Comparison of ENCODE assay signal across 25 mouse cellular contexts in genomic region chr14:7938809-7939784, GRCm38 (mm10). TPM values are rescaled to one million over a fixed set of nuclear protein-coding genes. Genes with fewer than 3 reads are reported as not detected.
DNase-seq lines count a peak whose midpoint lies in the region; ATAC-seq and TF ChIP-seq lines count a peak whose summit lies in the region.
"Had no signal": no experiment of that assay in that cellular context is flagged by ENCODE, and none has a peak within 500 bp of the region (broad histone marks: within the 10 kb centered on the region; RNA-seq: fewer than 3 reads in every experiment).

No protein-coding gene starts in this region.

- H3K4me1 ChIP-seq in hindbrain, postnatal 0 days (ENCODE audit: insufficient read depth, low read length): peaks cover 5% of the 10 kb centered on the region; the same call in 1 of the 2 replicates
- no peaks in the 10 kb centered on the region for H3K4me1 ChIP-seq in hindbrain, embryonic 11.5 days (replicated peaks; ENCODE audit: control insufficient read depth, insufficient read depth, low read length)
- H3K4me1 ChIP-seq in small intestine, adult 2 months (ENCODE audit: control insufficient read depth, insufficient read depth, insufficient read length, low read length): peaks cover 29% of the 10 kb centered on the region

- no peak overlapping the region for H3K9ac ChIP-seq in hindbrain, postnatal 0 days (replicated peaks; ENCODE audit: low read length)
- no peak overlapping the region for H3K9ac ChIP-seq in hindbrain, embryonic 11.5 days (ENCODE audit: low read depth, low read length)
- H3K9ac ChIP-seq: heart, embryonic 15.5 days; liver, embryonic 15.5 days; midbrain, embryonic 13.5 days had no signal

- H3K4me3 ChIP-seq in hindbrain, postnatal 0 days (ENCODE audit: low read length): no peak overlapping the region
- H3K4me3 ChIP-seq in hindbrain, embryonic 11.5 days (ENCODE audit: low read depth, low read length): no peak overlapping the region
- no peak overlapping the region for H3K4me3 ChIP-seq in layer of hippocampus, adult 2 months
- H3K4me3 ChIP-seq in small intestine, adult 2 months (ENCODE audit: low read depth, low read length): no peak overlapping the region
- H3K4me3 ChIP-seq: forebrain, embryonic 10.5 days; heart, adult 2 months; heart, embryonic 15.5 days; liver, embryonic 15.5 days; midbrain, embryonic 13.5 days had no signal

- H3K9me3 ChIP-seq in hindbrain, postnatal 0 days (ENCODE audit: low read length): no peaks in the 10 kb centered on the region
- H3K9me3 ChIP-seq in hindbrain, embryonic 11.5 days (ENCODE audit: control insufficient read depth, low read length): no peaks in the 10 kb centered on the region
- H3K9me3 ChIP-seq: forebrain, embryonic 10.5 days; heart, embryonic 15.5 days; liver, embryonic 15.5 days; midbrain, embryonic 13.5 days had no signal

- ATAC-seq in hindbrain, postnatal 0 days: no peak
- ATAC-seq in hindbrain, embryonic 11.5 days (ENCODE audit: low FRiP score): no peak
- ATAC-seq: activated CD4-positive, CD25-positive, alpha-beta regulatory T cell, adult 4 months; lung, postnatal 0 days; midbrain, embryonic 13.5 days; Patski had no signal

- TF ChIP-seq POLR2A in small intestine, adult 2 months (IDR thresholded peaks at IDR 0.05; ENCODE audit: low read depth, low read length): no peak

- DNase-seq in hindbrain, postnatal 0 days (ENCODE audit: low spot score): peak; percentile 36
- no peak for DNase-seq in hindbrain, embryonic 11.5 days (ENCODE audit: low spot score)
- peak in 1 of 2 experiments; percentile 32 for DNase-seq in layer of hippocampus, adult 2 months (ENCODE audit: low spot score in 2 of 2)
- no peak for DNase-seq in layer of hippocampus, adult 9-11 months
- DNase-seq in right cerebral cortex, postnatal 4 days: peak; percentile 22
- no peak for DNase-seq in right cerebral cortex, adult 18-20 months
- DNase-seq in retina, postnatal 1 day: no peak
- DNase-seq: adrenal gland, postnatal 36 days; gastrocnemius, postnatal 10 days; heart, adult 2 months; right cerebral cortex, postnatal 14 days; thymus, postnatal 25 days had no signal

- no peak overlapping the region for H3K4me2 ChIP-seq in hindbrain, postnatal 0 days (ENCODE audit: low read depth, low read length)
- H3K4me2 ChIP-seq in hindbrain, embryonic 11.5 days (replicated peaks; ENCODE audit: low read depth, low read length): no peak overlapping the region
- H3K4me2 ChIP-seq: heart, embryonic 15.5 days; liver, embryonic 15.5 days; midbrain, embryonic 13.5 days had no signal

- no peaks in the 10 kb centered on the region for H3K27me3 ChIP-seq in hindbrain, postnatal 0 days (ENCODE audit: insufficient read depth, low read length)
- no peaks in the 10 kb centered on the region for H3K27me3 ChIP-seq in hindbrain, embryonic 11.5 days (ENCODE audit: control insufficient read depth, insufficient read depth, low read length)
- no peaks in the 10 kb centered on the region for H3K27me3 ChIP-seq in small intestine, adult 2 months (ENCODE audit: control insufficient read depth, insufficient read depth, low read length)
- H3K27me3 ChIP-seq: heart, embryonic 15.5 days; liver, embryonic 15.5 days; midbrain, embryonic 13.5 days; Patski had no signal

- WGBS in hindbrain, postnatal 0 days: 72% methylated on average over 19 of the region's 19 CpGs
- 95% methylated on average over 19 of the region's 19 CpGs for WGBS in hindbrain, embryonic 11.5 days
- 31% methylated on average over 19 of the region's 19 CpGs for WGBS in small intestine, adult 2 months

- no peak overlapping the region; the same call in 1 of the 2 replicates for H3K27ac ChIP-seq in hindbrain, postnatal 0 days
- H3K27ac ChIP-seq in hindbrain, embryonic 11.5 days (ENCODE audit: low read depth, low read length): no peak overlapping the region
- H3K27ac ChIP-seq in layer of hippocampus, adult 2 months: peak overlapping the region; percentile 2; the same call in 1 of the 2 replicates
- H3K27ac ChIP-seq in small intestine, adult 2 months (ENCODE audit: insufficient read depth, low read depth, low read length): peak overlapping the region; percentile 33; the same call in 1 of the 2 replicates
- H3K27ac ChIP-seq: forebrain, embryonic 10.5 days; heart, adult 2 months; heart, embryonic 15.5 days; liver, embryonic 15.5 days; midbrain, embryonic 13.5 days had no signal

- no peak for TF ChIP-seq CTCF in hindbrain, postnatal 0 days (IDR thresholded peaks at IDR 0.05; ENCODE audit: low read depth)
- TF ChIP-seq CTCF in layer of hippocampus, adult 2 months (conservative IDR thresholded peaks at IDR 0.05): no peak
- TF ChIP-seq CTCF in small intestine, adult 2 months (IDR thresholded peaks at IDR 0.05; ENCODE audit: extremely low read depth, insufficient read length, insufficient replicate concordance, low read depth, low read length): no peak

- H3K36me3 ChIP-seq in hindbrain, postnatal 0 days (ENCODE audit: insufficient read depth, low read length): peaks cover 28% of the 10 kb centered on the region
- no peaks in the 10 kb centered on the region for H3K36me3 ChIP-seq in hindbrain, embryonic 11.5 days (ENCODE audit: control insufficient read depth, insufficient read depth, low read length)
- peaks cover 61% of the 10 kb centered on the region for H3K36me3 ChIP-seq in small intestine, adult 2 months (ENCODE audit: control insufficient read depth, insufficient read depth, low read length)

RNA-seq across cellular contexts. Expression of gene Gm45521, which starts 18.0 kb away (rescaled TPM):
- not detected in 2 replicates for total RNA-seq in hindbrain, postnatal 0 days (2014; rRNA removed)
- polyA plus RNA-seq in hindbrain, postnatal 0 days (2015; fragmentation: Nextera tagmentation; extraction: Ambion mirVana): 0.23 TPM in 1 of 2 replicates, not detected in the other
- 0.63 TPM in 1 of 2 replicates, not detected in the other for polyA plus RNA-seq in hindbrain, embryonic 11.5 days (2014; fragmentation: Nextera tagmentation; extraction: Ambion mirVana)
- total RNA-seq in layer of hippocampus, adult 2 months (2021): not detected
- polyA plus RNA-seq in small intestine, adult 2 months (2012; rRNA removed): not detected in 2 replicates
- total RNA-seq: adrenal gland, postnatal 36 days; gastrocnemius, postnatal 10 days; heart, adult 2 months; hematopoietic stem cell, adult 5-6 weeks; layer of hippocampus, postnatal 14 days; left cerebral cortex, postnatal 14 days; megakaryocyte progenitor cell, adult 5-6 weeks had no signal
- polyA plus RNA-seq: activated CD4-positive, CD25-positive, alpha-beta regulatory T cell, adult 4 months; embryonic facial prominence, embryonic 14.5 days; heart, adult 2 months; heart, embryonic 15.5 days; liver, embryonic 15.5 days; lung, postnatal 0 days; Patski had no signal

RNA-seq across cellular contexts. Expression of gene Dnase1l3, which starts 55.3 kb away (rescaled TPM):
- not detected in 2 replicates for total RNA-seq in hindbrain, postnatal 0 days (2014; rRNA removed)
- polyA plus RNA-seq in hindbrain, postnatal 0 days (2015; fragmentation: Nextera tagmentation; extraction: Ambion mirVana): 0.05 and 0.09 TPM in 2 replicates
- 0.03 TPM in 1 of 2 replicates, not detected in the other for polyA plus RNA-seq in hindbrain, embryonic 11.5 days (2014; fragmentation: Nextera tagmentation; extraction: Ambion mirVana)
- total RNA-seq in layer of hippocampus, adult 2 months (2021): not detected
- 6.5 and 14.2 TPM in 2 replicates for polyA plus RNA-seq in small intestine, adult 2 months (2012; rRNA removed)
- total RNA-seq: hematopoietic stem cell, adult 5-6 weeks; layer of hippocampus, postnatal 14 days; left cerebral cortex, postnatal 14 days had no signal
- polyA plus RNA-seq: forebrain, embryonic 10.5 days had no signal

Comparison
In these comparisons a context has a peak if more than half of its experiments do, and no peak if none do; other contexts are left out.
1. DNase-seq: peak in hindbrain, postnatal 0 days (single experiment) and right cerebral cortex, postnatal 4 days (single experiment); none in hindbrain, embryonic 11.5 days (single experiment), layer of hippocampus, adult 9-11 months (single experiment), right cerebral cortex, adult 18-20 months (single experiment) and retina, postnatal 1 day (single experiment).
2. H3K27ac ChIP-seq: peak in layer of hippocampus, adult 2 months (single experiment) and small intestine, adult 2 months (single experiment); none in hindbrain, postnatal 0 days (single experiment) and hindbrain, embryonic 11.5 days (single experiment).